Mouse (Mus musculus): Measurements from ENCODE around the gene Itgae. TPM values are rescaled to one million over a fixed set of nuclear protein-coding genes. Genes with fewer than 3 reads are reported as not detected.

The Itgae gene
- polyA plus RNA-seq, 1 experiment from 2014 or later = 0.30 TPM

GRCm38 (mm10) chr11:73176608-73177508, 86.5 kb downstream of the Itgae start, which contains the start of the genes Emc6 and Tax1bp3:
Gene Emc6 (minus strand): TSS chr11:73177037.
Gene Tax1bp3 (plus strand): TSS chr11:73177083.
- Histone ChIP-seq H3K4me2 (replicated peaks; ENCODE audit: low read depth) (peak within 1 kb of the TSS; percentile 86), H3K9ac (ENCODE audit: low read depth, low read length) (peak within 1 kb of the TSS; percentile 88), H3K27ac (ENCODE audit: low read depth, low read length) (peak within 1 kb of the TSS; percentile 95), H3K4me3 (ENCODE audit: low read depth, low read length) (peak within 1 kb of the TSS; percentile 98), H3K4me1 (replicated peaks; ENCODE audit: control insufficient read depth, insufficient read depth, low read length) (0 out of 2 replicates have a peak, but pooled peaks cover 4% of the 10 kb centered on the region), H3K27me3 (replicated peaks; ENCODE audit: control insufficient read depth, insufficient read depth, low read length) (no peaks in the 10 kb centered on the region), H3K36me3 (ENCODE audit: control insufficient read depth, insufficient read depth) (peaks cover 13% of the 10 kb centered on the region), H3K9me3 (ENCODE audit: control insufficient read depth) (no peaks in the 10 kb centered on the region)
- WGBS = under 1% methylated on average over 77 of the region's 81 CpGs
- peak; percentile 97 for ATAC-seq
- no peak for TF ChIP-seq CTCF (IDR thresholded peaks at IDR 0.05; ENCODE audit: low read depth)

GRCm38 (mm10) chr11:73177509-73177875, 87.1 kb downstream of the Itgae start:
- TF ChIP-seq CTCF (IDR thresholded peaks at IDR 0.05; ENCODE audit: low read depth) = no peak
- WGBS = under 1% methylated on average over 28 of the region's 28 CpGs
- Histone ChIP-seq H3K4me2 (replicated peaks; ENCODE audit: low read depth) (peak overlapping the region; percentile 68), H3K27me3 (replicated peaks; ENCODE audit: control insufficient read depth, insufficient read depth, low read length) (no peaks in the 10 kb centered on the region), H3K9me3 (ENCODE audit: control insufficient read depth) (no peaks in the 10 kb centered on the region), H3K4me3 (ENCODE audit: low read depth, low read length) (peak overlapping the region; percentile 98), H3K36me3 (ENCODE audit: control insufficient read depth, insufficient read depth) (peaks cover 17% of the 10 kb centered on the region), H3K9ac (ENCODE audit: low read depth, low read length) (peak overlapping the region; percentile 88), H3K4me1 (replicated peaks; ENCODE audit: control insufficient read depth, insufficient read depth, low read length) (0 out of 2 replicates have a peak, but pooled peaks cover 4% of the 10 kb centered on the region), H3K27ac (ENCODE audit: low read depth, low read length) (peak overlapping the region; percentile 95)
- ATAC-seq = peak; percentile 89

- Histone ChIP-seq H3K27ac (ENCODE audit: low read depth, low read length) (peak overlapping the region; percentile 95), H3K4me3 (ENCODE audit: low read depth, low read length) (peak overlapping the region; percentile 98), H3K9me3 (ENCODE audit: control insufficient read depth) (no peaks in the 10 kb centered on the region), H3K4me2 (replicated peaks; ENCODE audit: low read depth) (peak overlapping the region; percentile 68), H3K4me1 (replicated peaks; ENCODE audit: control insufficient read depth, insufficient read depth, low read length) (0 out of 2 replicates have a peak, but pooled peaks cover 4% of the 10 kb centered on the region), H3K9ac (ENCODE audit: low read depth, low read length) (peak overlapping the region; percentile 88), H3K36me3 (ENCODE audit: control insufficient read depth, insufficient read depth) (peaks cover 17% of the 10 kb centered on the region), H3K27me3 (replicated peaks; ENCODE audit: control insufficient read depth, insufficient read depth, low read length) (no peaks in the 10 kb centered on the region)
- peak; percentile 20; the same call in 1 of the 2 replicates for TF ChIP-seq CTCF (IDR thresholded peaks at IDR 0.05; ENCODE audit: low read depth)
- no peak for ATAC-seq
- 0% methylated on average over 2 of the region's 2 CpGs for WGBS
Observed at GRCm38 (mm10) chr11:73177895-73178294, 87.5 kb downstream of the Itgae start.

- TF ChIP-seq CTCF (IDR thresholded peaks at IDR 0.05; ENCODE audit: low read depth) = no peak
- WGBS = 90% methylated on average over 10 of the region's 10 CpGs
- Histone ChIP-seq H3K4me2 (replicated peaks; ENCODE audit: low read depth) (no peak overlapping the region), H3K27ac (ENCODE audit: low read depth, low read length) (no peak overlapping the region), H3K4me1 (replicated peaks; ENCODE audit: control insufficient read depth, insufficient read depth, low read length) (no peaks in the 10 kb centered on the region), H3K27me3 (replicated peaks; ENCODE audit: control insufficient read depth, insufficient read depth, low read length) (no peaks in the 10 kb centered on the region), H3K9ac (ENCODE audit: low read depth, low read length) (no peak overlapping the region), H3K36me3 (ENCODE audit: control insufficient read depth, insufficient read depth) (peaks cover 62% of the 10 kb centered on the region), H3K9me3 (ENCODE audit: control insufficient read depth) (no peaks in the 10 kb centered on the region), H3K4me3 (ENCODE audit: low read depth, low read length) (no peak overlapping the region)
- no peak for ATAC-seq
Observed at GRCm38 (mm10) chr11:73185872-73186615, 95.7 kb downstream of the Itgae start.

- peaks cover 69% of the 10 kb centered on the region for H3K36me3 ChIP-seq (ENCODE audit: control insufficient read depth, insufficient read depth)
- no peak for ATAC-seq
- H3K4me3 ChIP-seq (ENCODE audit: low read depth, low read length) = no peak overlapping the region
- no peak overlapping the region for H3K9ac ChIP-seq (ENCODE audit: low read depth, low read length)
- no peaks in the 10 kb centered on the region for H3K4me1 ChIP-seq (replicated peaks; ENCODE audit: control insufficient read depth, insufficient read depth, low read length)
- no peaks in the 10 kb centered on the region for H3K9me3 ChIP-seq (ENCODE audit: control insufficient read depth)
- 87% methylated on average over 6 of the region's 6 CpGs for WGBS
- no peak overlapping the region for H3K4me2 ChIP-seq (replicated peaks; ENCODE audit: low read depth)
- H3K27me3 ChIP-seq (replicated peaks; ENCODE audit: control insufficient read depth, insufficient read depth, low read length) = no peaks in the 10 kb centered on the region
- TF ChIP-seq CTCF (IDR thresholded peaks at IDR 0.05; ENCODE audit: low read depth) = no peak
- H3K27ac ChIP-seq (ENCODE audit: low read depth, low read length) = no peak overlapping the region
Observed at GRCm38 (mm10) chr11:73187231-73187630, 96.8 kb downstream of the Itgae start.

GRCm38 (mm10) chr11:73193047-73193446, 102.7 kb downstream of the Itgae start:
- Histone ChIP-seq H3K4me3 (ENCODE audit: low read depth, low read length) (no peak overlapping the region), H3K27me3 (replicated peaks; ENCODE audit: control insufficient read depth, insufficient read depth, low read length) (no peaks in the 10 kb centered on the region), H3K36me3 (ENCODE audit: control insufficient read depth, insufficient read depth) (peaks cover 54% of the 10 kb centered on the region), H3K4me1 (replicated peaks; ENCODE audit: control insufficient read depth, insufficient read depth, low read length) (peaks cover 5% of the 10 kb centered on the region; the same call in 1 of the 2 replicates), H3K4me2 (replicated peaks; ENCODE audit: low read depth) (no peak overlapping the region), H3K27ac (ENCODE audit: low read depth, low read length) (no peak overlapping the region), H3K9me3 (ENCODE audit: control insufficient read depth) (no peaks in the 10 kb centered on the region), H3K9ac (ENCODE audit: low read depth, low read length) (no peak overlapping the region)
- 78% methylated on average over 6 of the region's 6 CpGs for WGBS
- ATAC-seq = no peak
- no peak for TF ChIP-seq CTCF (IDR thresholded peaks at IDR 0.05; ENCODE audit: low read depth)

Data from intestine, postnatal 0 days (tissue).